Mouse (Mus musculus) intestine, embryonic 14.5 days (tissue): Measurements from ENCODE around the gene Lmo4. TPM values are rescaled to one million over a fixed set of nuclear protein-coding genes. Genes with fewer than 3 reads are reported as not detected.

Experiments
- ATAC-seq: fragments of 200-750 bp; cut with Nextera tagmentation; replicated peaks from 2 replicates; pipeline ENCODE4 v1.8.0; 2017; ENCODE audit warnings: low read depth, moderate number of reproducible peaks, moderate TSS enrichment, moderate library complexity; ENCODE audit not compliant: low FRiP score, low TSS enrichment
- DNase-seq: peaks from one replicate; pipeline ENCODE4 v3.0.0-alpha.2; 2018; ENCODE audit warnings: low spot score
- H3K27ac ChIP-seq: fragments of 300-500 bp; sonication (generic); 2 replicates; pipeline ENCODE4 v1.5.1; 2014; ENCODE audit warnings: low read depth, mild to moderate bottlenecking, control low read depth
- H3K27me3 ChIP-seq: fragments of 300-500 bp; sonication (generic); replicated peaks from 2 replicates; pipeline ENCODE4 v1.6.1; 2014; ENCODE audit warnings: low read length, control low read depth; ENCODE audit not compliant: control insufficient read depth, insufficient read depth
- H3K36me3 ChIP-seq: fragments of 300-500 bp; sonication (generic); 2 replicates; pipeline ENCODE4 v1.6.1; 2014; ENCODE audit warnings: low read length, control low read depth; ENCODE audit not compliant: control insufficient read depth, insufficient read depth
- H3K4me1 ChIP-seq: fragments of 300-500 bp; sonication (generic); replicated peaks from 2 replicates; pipeline ENCODE4 v1.6.1; 2014; ENCODE audit warnings: low read length, control low read depth, mixed read lengths; ENCODE audit not compliant: control insufficient read depth, insufficient read depth
- H3K4me2 ChIP-seq: fragments of 300-500 bp; sonication (generic); 2 replicates; pipeline ENCODE4 v1.6.1; 2014; ENCODE audit warnings: low read length
- H3K4me3 ChIP-seq: fragments of 300-500 bp; sonication (generic); 2 replicates; pipeline ENCODE4 v1.5.1; 2014; ENCODE audit warnings: low read depth, low read length, control low read depth, mixed read lengths
- H3K9ac ChIP-seq: fragments of 300-500 bp; sonication (generic); 2 replicates; pipeline ENCODE4 v1.6.1; 2014; ENCODE audit warnings: mild to moderate bottlenecking, low read length
- H3K9me3 ChIP-seq: fragments of 300-500 bp; sonication (generic); 2 replicates; pipeline ENCODE4 v1.6.1; 2016; ENCODE audit warnings: low read length, control low read depth; ENCODE audit not compliant: control insufficient read depth
- WGBS: fragments of 180-500 bp; shearing (Covaris S2); extraction: QIAGEN DNeasy Blood & Tissue Kit; methylation state at CpG from one replicate; pipeline ENCODE4 v1.1.7; 2014; 5-methylcytosine and 5-hydroxymethylcytosine counted together
- polyA plus RNA-seq: library from polyadenylated mRNA; unstranded; fragments of >200 nt; fragmentation: Nextera tagmentation; extraction: Ambion mirVana; gene quantifications from 2 replicates; pipeline ENCODE4 v1.2.1, GENCODE M21; 2014

Lmo4 gene
- polyA plus RNA-seq = 73.4 and 80.0 TPM in 2 replicates

DNA sequence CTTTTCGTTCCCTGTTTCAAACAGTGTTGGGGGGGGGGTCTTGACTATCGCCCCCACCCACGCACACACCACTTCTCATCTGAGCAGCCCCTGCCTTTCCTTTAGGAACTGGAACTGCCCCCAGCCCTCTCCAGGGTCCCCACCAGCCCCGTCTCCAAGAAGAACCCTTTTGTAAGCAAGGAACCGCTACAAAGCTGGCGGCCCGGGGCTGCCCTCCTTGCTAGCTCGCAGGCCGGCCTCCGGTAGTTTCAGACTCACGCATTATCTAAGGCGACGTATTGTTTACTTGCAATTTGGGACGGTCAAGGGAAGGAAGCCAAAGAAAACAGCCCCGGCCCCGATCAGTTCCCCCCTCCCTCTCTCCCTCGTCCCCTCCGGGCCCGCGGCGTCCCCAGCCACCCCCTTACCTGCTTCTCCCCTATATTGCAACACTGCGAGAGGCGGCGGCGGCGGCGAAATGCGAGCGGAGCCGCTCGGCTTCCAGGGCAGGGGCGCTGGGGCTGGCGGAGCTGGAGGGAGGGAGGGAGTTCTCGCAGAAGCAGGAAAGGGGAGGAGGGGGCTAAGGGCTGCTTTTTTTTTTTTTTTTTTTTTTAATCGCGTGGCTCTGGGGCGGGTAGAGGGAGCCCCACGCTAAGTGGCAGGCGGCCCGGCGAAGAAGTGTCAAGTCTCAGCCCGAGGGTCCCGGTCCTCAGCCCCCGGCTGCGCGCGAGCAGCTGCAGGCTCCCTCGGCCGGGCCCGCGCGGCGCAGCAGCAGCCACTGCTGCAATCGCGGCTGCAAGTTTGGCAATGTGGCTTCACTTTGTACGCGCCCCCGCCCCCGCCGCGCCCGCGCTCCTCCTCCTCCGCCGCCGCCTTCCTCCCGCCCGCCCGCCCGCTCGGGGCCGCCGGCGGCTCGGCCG, at the start of gene Lmo4:
TSS of gene Lmo4 (minus strand) at position 808 of the 899 bp plus-strand sequence.
- under 1% methylated on average over 62 of the region's 76 CpGs for WGBS

DNA sequence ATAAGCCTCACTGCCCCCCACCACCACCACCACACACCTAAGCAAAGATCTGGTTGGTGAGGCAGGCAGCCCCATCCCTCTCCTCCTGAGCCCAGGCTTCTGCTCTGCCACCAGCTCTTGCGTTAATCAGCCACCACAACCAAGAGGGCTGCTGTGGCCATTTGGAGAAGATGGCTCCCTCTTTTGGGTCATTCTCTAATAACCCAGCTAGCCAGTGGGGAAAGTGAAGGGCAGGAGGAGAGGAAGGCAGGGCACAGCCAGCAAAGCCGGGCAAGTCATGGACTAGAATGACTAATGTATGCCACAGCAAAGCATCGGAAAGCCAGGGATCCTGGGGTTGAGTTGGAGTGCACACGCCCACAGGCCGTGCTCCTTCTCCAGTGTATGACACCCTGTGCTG, 49.3 kb upstream of the Lmo4 start:
- Histone ChIP-seq H3K4me1 (peaks cover 7% of the 10 kb centered on the region; the same call in 1 of the 2 replicates), H3K9ac (no peak overlapping the region), H3K4me3 (no peak overlapping the region), H3K27me3 (no peaks in the 10 kb centered on the region), H3K36me3 (no peaks in the 10 kb centered on the region), H3K27ac (no peak overlapping the region), H3K9me3 (no peaks in the 10 kb centered on the region), H3K4me2 (no peak overlapping the region)
- DNase-seq = no peak
- no peak for ATAC-seq
- whole genome bisulfite sequencing = 82% methylated on average over 5 of the region's 5 CpGs

More for the DNA sequence above, at the start of gene Lmo4:
- Histone ChIP-seq H3K4me1 (peaks cover 15% of the 10 kb centered on the region), H3K4me3 (peak within 1 kb of the TSS; percentile 79), H3K4me2 (peak within 1 kb of the TSS; percentile 94), H3K27me3 (no peaks in the 10 kb centered on the region), H3K9me3 (no peaks in the 10 kb centered on the region), H3K9ac (peak within 1 kb of the TSS; percentile 98), H3K27ac (peak within 1 kb of the TSS; percentile 96), H3K36me3 (peaks cover 21% of the 10 kb centered on the region)
- peak; percentile 88 for DNase-seq
- ATAC-seq = peak; percentile 75

DNA sequence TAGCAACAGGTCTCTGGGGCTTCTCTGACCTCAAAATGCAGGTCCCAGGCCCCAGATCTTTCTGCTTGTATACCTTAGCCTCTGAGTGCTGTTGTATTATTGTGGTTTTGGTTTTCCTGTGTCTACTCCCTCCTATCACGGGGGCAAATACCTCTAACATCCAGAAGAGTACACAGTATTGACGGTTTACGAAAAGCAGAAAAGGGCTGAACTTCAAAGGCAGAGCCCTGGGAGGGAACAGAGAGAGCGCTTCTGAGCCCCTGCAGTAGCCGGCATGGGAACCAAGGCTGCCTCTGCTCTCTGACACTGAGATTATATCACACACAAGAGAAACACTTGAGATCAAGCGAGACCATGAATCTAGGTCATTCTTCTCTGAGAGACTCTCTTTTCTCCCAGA, 48.0 kb upstream of the Lmo4 start:
- Histone ChIP-seq H3K27me3 (no peaks in the 10 kb centered on the region), H3K9ac (no peak overlapping the region), H3K36me3 (no peaks in the 10 kb centered on the region), H3K9me3 (no peaks in the 10 kb centered on the region), H3K4me2 (no peak overlapping the region), H3K4me1 (peaks cover 7% of the 10 kb centered on the region; the same call in 1 of the 2 replicates), H3K4me3 (no peak overlapping the region), H3K27ac (no peak overlapping the region)
- 46% methylated on average over 6 of the region's 6 CpGs for WGBS
- ATAC-seq (no peak), DNase-seq (no peak)

DNA sequence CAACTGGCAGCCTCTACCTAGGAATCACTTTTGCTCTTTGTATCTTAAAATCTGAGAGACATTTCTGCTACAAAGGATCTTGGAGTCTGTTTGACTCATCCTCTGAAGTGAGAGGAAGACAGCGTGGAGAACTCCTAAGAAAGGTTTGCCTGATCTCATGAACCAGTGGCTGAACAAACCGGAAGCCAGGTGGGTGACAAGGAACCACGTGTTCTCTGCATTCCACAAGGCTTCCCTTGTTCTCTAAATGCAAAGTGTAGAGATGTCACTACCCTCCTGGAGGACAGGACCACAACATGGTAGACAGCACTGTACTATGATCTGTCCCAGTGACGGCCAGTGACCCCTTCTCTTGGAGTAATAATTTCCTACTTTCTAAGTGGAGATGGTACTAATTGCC, 47.1 kb upstream of the Lmo4 start:
- Histone ChIP-seq H3K4me3 (no peak overlapping the region), H3K4me1 (peaks cover 7% of the 10 kb centered on the region; the same call in 1 of the 2 replicates), H3K36me3 (no peaks in the 10 kb centered on the region), H3K27me3 (no peaks in the 10 kb centered on the region), H3K27ac (no peak overlapping the region), H3K9me3 (no peaks in the 10 kb centered on the region), H3K4me2 (no peak overlapping the region), H3K9ac (no peak overlapping the region)
- no peak for ATAC-seq
- WGBS = 84% methylated on average over 4 of the region's 4 CpGs
- no peak for DNase-seq

- no peaks in the 10 kb centered on the region for H3K9me3 ChIP-seq
- no peak overlapping the region for H3K4me2 ChIP-seq
- no peak overlapping the region for H3K27ac ChIP-seq
- H3K9ac ChIP-seq = no peak overlapping the region
- no peaks in the 10 kb centered on the region for H3K36me3 ChIP-seq
- no peak overlapping the region for H3K4me3 ChIP-seq
- WGBS = 26% methylated on average over 15 of the region's 15 CpGs
- ATAC-seq (0 out of 2 replicates have a peak, but pooled peaks have one; percentile 19), DNase-seq (peak; percentile 88)
- H3K27me3 ChIP-seq = no peaks in the 10 kb centered on the region
- H3K4me1 ChIP-seq = no peaks in the 10 kb centered on the region
Observed at GRCm38 (mm10) chr3:144242025-144242673, 37.1 kb upstream of the Lmo4 start.

DNA sequence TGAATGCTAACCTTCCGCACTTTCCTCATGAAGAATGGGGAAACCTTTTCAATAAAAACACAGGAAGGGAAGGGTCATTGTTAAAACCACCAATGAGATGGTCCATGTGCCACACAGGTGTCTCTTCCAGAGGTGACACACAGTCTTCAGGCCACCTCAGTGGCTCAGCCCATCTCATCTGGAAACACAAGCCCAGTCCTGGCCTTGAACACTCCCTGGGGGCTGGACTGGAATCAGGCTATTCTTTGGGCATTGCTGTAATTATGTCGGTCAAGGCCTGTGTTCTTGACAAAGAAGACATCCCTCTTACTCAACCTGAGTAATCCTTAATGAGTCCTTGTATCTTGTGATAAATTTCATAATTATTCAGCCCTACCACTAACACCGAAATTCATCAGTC, 36.1 kb upstream of the Lmo4 start:
- Histone ChIP-seq H3K9me3 (no peaks in the 10 kb centered on the region), H3K4me2 (no peak overlapping the region), H3K36me3 (no peaks in the 10 kb centered on the region), H3K4me1 (no peaks in the 10 kb centered on the region), H3K9ac (no peak overlapping the region), H3K27ac (no peak overlapping the region), H3K27me3 (no peaks in the 10 kb centered on the region), H3K4me3 (no peak overlapping the region)
- no peak for ATAC-seq
- 86% methylated on average over 3 of the region's 3 CpGs for WGBS
- no peak for DNase-seq

GRCm38 (mm10) chr3:144238482-144238881, 33.5 kb upstream of the Lmo4 start:
- no peak overlapping the region for H3K9ac ChIP-seq
- H3K27ac ChIP-seq = no peak overlapping the region
- H3K9me3 ChIP-seq = no peaks in the 10 kb centered on the region
- WGBS = 96% methylated on average over 11 of the region's 11 CpGs
- H3K4me1 ChIP-seq = no peaks in the 10 kb centered on the region
- no peaks in the 10 kb centered on the region for H3K27me3 ChIP-seq
- DNase-seq (no peak), ATAC-seq (no peak)
- no peaks in the 10 kb centered on the region for H3K36me3 ChIP-seq
- H3K4me2 ChIP-seq = no peak overlapping the region
- no peak overlapping the region for H3K4me3 ChIP-seq

GRCm38 (mm10) chr3:144232347-144233008, 27.5 kb upstream of the Lmo4 start:
- no peaks in the 10 kb centered on the region for H3K4me1 ChIP-seq
- H3K4me3 ChIP-seq = no peak overlapping the region
- no peak overlapping the region for H3K9ac ChIP-seq
- DNase-seq (no peak), ATAC-seq (no peak)
- WGBS = 84% methylated on average over 11 of the region's 11 CpGs
- H3K36me3 ChIP-seq = no peaks in the 10 kb centered on the region
- H3K27ac ChIP-seq = no peak overlapping the region
- no peaks in the 10 kb centered on the region for H3K27me3 ChIP-seq
- H3K4me2 ChIP-seq = no peak overlapping the region
- H3K9me3 ChIP-seq = no peaks in the 10 kb centered on the region
